Mouse (Mus musculus): ENCODE results near the gene Gkn1. TPM values are rescaled to one million over a fixed set of nuclear protein-coding genes. Genes with fewer than 3 reads are reported as not detected.

Gene Gkn1
- polyA plus RNA-seq, 1 experiment: not detected

Other genes starting within 250 kb of the Gkn1 start
- 0.11 TPM for gene D6Ertd527e, start 246.2 kb downstream of the Gkn1 start, polyA plus RNA-seq (2012; fragmentation: generic; extraction: Trizol)
- 8.6 TPM for gene Antxr1, start 15.1 kb downstream of the Gkn1 start, polyA plus RNA-seq (2012; fragmentation: generic; extraction: Trizol)
- not detected for gene Gkn2, start 22.4 kb upstream of the Gkn1 start, polyA plus RNA-seq (2012; fragmentation: generic; extraction: Trizol)
- not detected for gene Gkn3, start 38.0 kb upstream of the Gkn1 start, polyA plus RNA-seq (2012; fragmentation: generic; extraction: Trizol)
- not detected for gene Bmp10, start 78.1 kb upstream of the Gkn1 start, polyA plus RNA-seq (2012; fragmentation: generic; extraction: Trizol)
- 0.34 TPM for gene Arhgap25, start 182.3 kb upstream of the Gkn1 start, polyA plus RNA-seq (2012; fragmentation: generic; extraction: Trizol)
- gene Prokr1, start 239.8 kb upstream of the Gkn1 start, polyA plus RNA-seq (2012; fragmentation: generic; extraction: Trizol): 0.25 TPM